Mouse (Mus musculus) 416B (cell line): Measurements from ENCODE around the gene Ints3.

Source experiments
- DNase-seq: peaks from one replicate; pipeline ENCODE4 v3.0.0; 2011; ENCODE audit warnings: low read depth

Gene Ints3

DNA sequence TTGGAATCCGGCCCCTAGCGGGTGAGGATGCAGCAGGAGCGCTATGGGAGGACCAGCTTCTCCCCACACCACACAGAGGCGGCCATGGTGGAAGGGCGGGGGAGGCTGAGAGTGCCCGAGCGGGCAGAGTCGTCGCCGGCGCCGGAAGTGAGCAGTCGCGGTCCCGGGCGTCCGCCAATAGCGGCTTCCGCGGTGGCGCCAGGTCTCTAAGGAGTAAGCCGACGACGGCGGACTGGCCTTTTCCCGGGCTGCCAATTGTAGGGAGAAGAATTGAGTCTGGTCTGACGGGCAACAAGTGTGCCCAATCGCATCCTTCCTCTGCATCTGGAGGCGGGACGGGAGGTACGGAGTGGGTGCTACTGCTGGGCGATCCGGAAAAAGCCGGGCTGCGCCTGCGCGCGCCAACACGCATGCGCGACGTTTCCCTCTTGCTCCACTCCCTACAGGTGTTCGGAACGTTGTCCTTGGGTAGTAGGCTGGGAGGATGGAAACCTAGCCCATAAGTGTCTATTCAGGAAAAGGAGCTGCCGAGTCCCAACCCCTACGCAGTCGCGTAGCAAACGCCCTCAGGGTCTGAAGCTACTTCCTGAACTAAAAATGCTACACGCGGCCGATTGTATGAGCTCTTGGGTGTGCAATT, at the start of gene Ints3:
Ints3 (minus strand) TSS at position 242 of the 640 bp plus-strand sequence.
- DNase-seq: peak; percentile 99

DNA sequence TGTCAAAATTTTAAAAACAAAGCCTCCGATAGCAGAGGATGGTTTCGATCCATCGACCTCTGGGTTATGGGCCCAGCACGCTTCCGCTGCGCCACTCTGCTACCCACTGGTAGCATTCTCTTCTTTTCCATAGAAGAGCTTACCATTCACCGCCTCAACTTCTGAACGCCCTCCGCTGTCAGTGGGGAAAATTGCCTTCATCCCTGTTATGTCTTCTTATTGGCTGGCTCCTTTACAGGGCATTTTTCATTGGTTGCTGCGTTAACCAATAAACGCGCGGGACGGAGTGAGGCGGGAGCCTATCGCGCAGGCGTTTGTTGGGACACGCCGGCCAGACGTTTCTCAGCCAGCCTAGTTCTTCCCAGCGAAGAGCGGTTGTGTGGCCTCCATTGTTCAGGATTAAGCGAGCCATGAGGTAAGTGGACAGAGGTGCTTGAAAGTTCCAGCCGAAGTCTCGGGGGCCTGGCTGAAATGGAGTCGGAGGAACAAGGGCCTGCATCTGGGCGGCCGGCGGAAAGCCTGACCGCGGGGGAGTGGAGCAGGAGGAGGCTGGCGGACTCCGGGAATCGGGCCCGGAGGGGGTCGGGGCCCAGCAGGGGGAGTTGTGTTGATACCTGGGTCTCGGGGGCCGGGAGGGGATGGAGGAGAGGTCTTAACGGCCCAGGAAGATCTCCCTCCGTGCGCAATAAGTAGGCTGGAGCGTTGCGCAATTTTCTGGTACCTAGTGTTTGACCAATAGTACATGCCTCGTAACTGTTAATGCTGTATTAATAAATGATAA, 42.6 kb upstream of the Ints3 start, which contains the start of gene Ilf2:
Ilf2 (plus strand) TSS at position 296 of the 781 bp plus-strand sequence.
- peak; percentile 99 for DNase-seq

DNA sequence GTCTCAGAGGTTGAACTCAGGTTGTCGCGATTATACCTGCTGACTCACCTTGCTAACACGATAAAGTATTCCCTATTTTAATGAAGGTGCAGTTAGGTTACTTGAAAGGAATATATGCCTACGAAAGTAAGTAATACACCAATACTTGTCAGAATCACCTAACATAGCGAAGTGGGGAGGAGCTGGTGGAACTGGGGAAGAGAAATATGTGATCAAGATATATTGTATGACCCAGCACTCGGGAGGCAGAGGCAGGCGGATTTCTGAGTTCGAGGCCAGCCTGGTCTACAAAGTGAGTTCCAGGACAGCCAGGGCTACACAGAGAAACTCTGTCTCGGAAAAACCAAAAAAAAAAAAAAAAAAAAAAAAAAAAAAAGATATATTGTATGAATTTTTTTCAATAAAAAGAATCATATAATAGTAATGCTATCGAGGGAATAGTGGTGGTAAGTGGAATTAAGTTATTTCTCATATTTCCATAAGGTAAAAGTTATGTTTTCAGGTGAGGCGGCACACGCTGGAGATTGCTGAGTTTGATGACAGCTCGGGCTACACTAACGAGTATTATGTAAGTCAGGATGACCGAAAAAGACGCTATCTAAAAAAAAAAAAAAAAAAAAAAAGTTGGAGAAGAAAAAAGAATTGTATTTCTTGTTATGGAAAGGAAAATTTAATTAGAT, 41.9 kb upstream of the Ints3 start:
- peak; percentile 40 for DNase-seq

DNA sequence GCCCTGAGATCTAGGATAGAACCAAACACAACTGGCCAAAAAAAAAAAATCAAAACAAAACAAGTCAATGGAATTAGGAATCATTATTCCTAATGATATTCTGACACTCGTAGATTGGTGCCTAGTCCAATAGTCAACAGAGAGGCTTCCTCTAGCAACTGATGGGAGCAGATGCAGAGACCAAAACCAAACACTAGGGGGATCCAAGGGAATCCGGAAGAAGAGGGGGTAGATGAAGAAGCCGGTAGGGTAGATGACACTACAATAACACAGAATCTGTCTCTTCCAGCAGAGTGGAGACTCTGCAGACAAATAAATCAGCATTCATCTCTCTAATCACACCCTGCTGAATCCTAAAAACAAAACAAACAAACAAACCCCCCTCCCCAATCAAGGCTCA, 38.8 kb upstream of the Ints3 start:
- DNase-seq: peak; percentile 82

DNA sequence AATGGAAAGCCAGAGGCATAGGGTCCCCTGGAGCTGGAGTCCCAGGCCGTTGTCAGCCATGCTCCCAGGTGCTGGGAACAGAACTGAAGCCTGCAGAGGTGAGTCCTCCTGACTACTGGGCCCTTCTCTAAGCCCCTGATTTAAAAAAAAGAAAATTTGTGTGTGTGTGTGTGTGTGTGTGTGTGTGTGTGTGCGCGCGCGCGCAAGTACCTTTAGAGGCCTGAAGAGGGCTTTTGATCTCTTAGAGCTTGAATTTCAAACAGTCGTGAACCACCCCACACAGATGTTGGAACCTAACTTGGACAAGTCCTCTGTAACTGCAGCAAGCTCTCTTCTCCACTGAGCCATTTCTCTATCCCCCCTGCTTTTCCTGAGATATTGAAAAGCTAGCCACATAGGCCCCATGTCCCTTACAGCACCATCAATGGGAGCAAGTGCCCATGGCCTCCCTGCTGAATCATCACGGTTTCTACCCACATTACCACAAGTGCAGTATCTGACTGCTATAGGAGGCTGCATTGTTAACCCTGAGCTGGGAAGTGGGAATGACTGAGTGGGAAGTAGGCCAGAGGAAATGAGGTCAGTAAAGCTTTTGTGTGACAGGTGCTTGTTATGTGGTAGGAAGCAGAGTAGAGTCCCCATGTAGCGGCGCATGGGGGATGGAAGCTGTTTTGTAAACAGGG, 34.3 kb upstream of the Ints3 start:
- peak; percentile 91 for DNase-seq

DNA sequence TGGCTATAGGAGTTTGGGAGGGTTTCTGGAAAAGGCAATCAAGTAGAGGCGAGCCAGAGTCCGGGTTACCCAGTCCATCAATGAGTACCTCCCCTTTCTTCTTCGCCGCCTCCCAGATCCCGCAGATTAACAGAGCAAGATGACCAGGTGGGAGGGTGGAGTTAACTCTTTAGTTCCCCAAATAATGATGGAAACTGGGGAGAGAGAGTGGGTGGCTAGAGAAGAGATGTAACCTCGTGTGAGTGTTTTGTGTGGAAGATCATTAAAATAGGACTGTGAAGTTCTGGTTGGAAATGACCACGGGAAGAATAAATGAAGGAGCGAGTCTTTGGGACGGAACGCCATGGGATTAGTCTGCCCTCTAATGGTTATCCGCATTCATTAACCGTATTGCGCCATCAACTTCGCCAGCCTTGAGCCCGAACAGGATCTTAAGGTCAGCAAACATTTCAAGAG, 32.9 kb upstream of the Ints3 start:
- peak; percentile 85 for DNase-seq

DNA sequence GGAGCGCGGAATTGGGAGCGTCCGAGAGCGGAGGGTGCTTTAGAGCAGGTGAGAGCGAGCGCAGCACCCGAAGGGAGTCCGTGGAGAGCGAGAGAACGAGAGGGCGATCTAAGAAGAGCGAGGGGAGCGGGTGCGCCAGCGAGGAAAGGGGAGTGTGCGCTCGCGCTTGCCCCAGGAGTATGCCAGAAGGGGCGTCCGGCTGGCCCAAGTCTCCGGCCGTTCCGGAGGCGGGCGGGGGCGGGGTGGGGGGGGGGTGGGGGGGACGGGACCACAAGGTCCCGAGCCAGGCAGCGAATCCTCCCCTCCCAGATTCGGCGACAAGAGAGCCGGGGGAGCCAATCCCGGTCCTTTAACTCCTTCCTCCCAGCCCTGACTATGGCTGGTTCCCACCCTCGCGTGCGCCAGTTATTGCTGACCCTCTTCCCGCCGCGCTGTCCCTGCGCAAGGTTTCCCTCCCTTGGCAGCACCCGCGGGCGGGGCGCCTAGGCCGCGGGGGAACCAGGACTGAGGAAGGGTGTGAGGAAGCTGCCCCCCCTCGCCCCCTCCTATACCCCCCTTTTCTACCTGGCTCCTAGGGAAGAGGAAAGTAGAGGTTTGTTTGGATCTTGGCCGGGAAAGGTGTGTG, 32.4 kb upstream of the Ints3 start, which contains the start of gene Npr1:
Npr1 (minus strand) TSS at position 181 of the 625 bp plus-strand sequence.
- DNase-seq: no peak

DNA sequence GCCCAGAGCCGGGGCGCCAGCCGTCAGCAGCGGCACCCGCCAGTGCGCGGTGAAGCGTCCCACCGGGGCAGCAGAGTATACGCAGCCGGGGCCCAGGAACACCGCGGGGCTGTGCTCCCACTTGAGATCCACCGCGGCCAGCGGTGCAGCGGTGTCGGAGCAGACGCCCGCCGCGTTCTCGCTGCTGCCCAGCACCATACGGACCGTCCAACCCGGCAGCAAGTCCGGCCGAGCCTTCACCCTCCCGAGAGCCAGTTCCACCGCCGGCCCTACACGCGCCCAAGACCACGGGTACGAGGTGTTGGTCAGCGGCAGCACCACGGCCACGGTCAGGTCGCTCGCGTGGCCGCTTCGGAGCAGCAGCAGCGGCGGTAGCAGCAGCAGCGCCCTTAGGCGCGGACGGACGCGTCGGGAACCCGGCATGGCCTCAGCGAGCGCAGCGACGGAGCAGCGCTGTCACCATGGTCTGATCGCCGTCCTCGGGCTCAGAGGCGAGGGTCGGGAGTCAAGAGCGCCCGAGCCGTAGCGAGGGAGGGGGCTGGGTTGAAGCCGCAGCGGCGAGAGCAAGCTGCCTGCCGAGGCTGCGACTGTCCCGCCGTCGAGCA, 31.8 kb upstream of the Ints3 start:
- DNase-seq: no peak

DNA sequence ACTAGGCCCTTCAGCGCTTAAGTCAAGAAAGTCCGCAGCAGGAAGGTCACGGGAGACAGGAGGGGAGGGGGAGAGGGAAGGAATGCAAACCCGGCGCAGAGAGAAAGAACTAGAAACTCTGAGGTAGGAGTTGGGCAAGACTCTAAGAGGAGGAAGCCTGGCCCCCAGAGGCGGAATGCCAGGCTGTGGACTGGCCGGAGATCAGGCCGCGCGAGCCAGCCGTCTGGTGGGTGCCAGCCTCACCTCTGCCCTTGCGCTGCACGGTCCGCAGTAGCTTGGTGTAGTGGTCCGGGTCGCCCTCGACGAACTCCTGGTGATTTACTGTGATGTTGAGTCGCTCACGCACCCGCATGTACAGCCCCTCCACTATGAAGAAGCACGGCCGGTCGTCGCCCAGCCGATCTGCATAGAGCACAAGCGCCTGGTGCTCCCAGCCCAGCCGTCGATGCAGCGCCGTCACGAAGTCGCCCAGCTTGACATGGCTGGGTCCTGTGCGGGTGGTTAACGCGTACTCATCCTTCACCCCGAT, 31.2 kb upstream of the Ints3 start:
- no peak for DNase-seq

DNA sequence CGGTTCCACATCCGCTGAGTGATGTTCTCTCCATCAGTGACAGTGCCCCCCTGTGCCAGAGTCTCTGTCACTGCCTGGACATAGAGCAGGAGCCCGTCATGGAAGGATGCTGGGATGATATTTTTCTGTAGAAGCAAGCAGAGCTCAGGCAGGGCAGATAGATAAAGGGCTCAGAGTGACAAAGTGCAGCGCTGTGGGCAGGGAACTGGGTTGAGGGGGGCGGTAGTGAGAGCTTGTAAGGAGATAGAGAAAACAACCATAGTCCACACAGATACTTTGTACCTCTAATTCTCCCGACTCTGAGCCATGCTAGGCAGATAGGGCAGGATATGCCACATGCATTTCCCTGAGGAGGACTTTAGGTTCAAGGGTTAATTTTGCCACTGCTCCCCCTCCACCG, 29.2 kb upstream of the Ints3 start:
- no peak for DNase-seq

DNA sequence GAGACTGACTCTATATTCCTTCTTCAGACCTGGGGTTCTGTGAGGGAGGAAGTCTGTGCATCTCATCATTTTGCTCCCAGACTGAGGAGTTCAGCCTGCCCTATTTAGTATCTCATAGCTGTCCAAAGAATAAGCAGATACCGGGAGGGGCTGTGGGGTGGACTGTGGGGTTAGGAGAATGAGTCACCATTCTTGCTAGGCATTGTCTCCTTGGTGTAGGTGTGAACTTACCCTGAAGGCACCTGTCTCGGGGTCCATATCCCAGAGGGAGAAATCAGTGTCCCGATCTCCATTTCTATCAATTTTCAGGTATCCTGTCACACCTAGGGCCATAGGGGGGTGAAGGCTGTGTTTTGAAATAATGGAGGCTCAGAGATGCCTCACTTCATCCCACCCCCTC, 28.5 kb upstream of the Ints3 start:
- no peak for DNase-seq

DNA sequence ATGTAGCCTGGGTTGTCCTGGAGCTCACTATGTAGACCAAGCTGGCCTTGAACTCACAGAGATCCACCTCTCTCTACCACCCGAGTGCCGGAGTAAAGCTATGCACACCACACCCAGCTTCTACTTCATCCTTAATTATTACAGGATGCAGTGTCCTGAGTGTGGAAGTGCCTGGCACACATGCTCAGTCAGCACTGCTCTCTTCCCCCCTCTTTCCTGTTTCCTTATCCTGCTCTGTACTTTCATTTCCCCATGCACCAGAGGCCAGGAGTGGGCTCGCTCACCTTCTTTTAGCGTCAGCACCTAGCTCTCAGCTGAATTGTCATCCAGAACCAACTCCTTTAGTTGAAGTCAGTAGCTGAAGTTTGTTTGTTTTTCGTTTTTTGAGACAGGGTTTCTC, 26.9 kb upstream of the Ints3 start:
- no peak for DNase-seq

DNA sequence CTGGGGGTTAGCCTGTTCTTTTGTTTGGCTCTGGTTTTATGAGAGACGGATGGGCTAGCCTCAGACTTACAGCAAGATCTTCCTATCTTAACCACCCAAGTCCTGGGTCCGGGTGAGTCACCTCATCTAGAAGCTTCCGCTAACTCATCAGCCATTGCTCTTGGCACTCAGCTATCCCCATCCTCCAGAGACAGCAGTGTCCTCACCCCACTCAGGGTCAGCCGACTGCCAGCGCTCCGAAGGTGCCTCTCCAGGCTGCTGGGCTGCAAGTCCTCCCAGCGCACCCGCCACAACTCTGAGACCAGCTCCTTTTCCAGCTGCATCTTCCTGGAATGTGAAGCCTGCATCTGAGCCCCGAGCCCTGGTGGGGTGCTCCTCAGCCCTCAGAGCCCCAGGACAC, 26.3 kb upstream of the Ints3 start:
- DNase-seq: no peak

DNA sequence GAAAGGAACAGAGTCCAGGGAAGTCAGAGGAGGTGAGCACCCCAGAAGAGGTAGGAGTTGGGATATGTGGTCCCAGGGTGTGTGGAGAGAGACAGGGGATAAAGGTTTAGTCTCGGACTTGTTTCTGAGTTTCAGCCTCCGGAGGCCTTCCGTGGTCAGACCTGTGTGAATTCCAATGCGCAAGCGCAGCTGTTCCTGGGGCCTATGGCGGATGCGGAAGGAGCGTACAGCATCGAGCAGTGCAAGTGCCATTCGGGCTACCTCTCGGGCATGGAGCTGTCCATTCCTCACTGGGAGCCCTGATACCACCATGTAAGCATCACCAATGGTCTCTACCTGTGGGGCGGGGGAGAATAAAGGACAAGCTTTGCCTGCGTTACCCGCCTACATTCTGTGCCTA, 21.5 kb upstream of the Ints3 start:
- DNase-seq: no peak

DNA sequence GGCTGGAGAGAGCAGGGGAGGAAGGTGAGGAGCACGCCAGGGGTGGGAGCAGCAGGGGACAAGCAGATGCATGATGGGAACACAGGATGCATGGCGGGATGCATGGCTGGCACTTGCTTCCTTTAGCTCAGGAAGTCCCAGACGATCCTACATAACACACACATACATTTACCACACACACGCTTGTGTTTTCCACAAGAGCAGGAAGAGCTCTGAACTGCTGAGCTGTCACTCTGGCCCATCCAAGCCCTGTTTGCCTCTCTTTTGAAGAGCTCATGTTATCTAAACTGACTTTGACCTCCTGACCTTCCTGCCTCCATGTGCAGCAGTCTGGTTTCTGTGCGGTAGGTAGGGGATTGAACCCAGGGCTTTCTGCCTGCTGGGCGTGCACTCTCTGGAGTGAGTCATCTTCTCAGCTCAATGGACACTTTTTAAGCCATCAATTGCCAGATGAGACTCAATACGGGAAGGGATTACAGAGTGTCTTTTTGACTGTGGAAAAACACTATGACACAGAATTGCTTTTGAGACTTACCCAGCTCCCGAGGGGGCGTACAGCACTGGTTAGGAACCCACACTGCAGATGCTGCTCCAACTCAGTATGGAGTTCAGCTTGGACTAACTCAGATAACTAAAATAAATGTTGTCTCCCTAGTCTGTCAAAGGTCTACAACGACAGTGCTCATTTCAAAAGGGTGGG, 18.1 kb upstream of the Ints3 start:
- DNase-seq: peak; percentile 60

DNA sequence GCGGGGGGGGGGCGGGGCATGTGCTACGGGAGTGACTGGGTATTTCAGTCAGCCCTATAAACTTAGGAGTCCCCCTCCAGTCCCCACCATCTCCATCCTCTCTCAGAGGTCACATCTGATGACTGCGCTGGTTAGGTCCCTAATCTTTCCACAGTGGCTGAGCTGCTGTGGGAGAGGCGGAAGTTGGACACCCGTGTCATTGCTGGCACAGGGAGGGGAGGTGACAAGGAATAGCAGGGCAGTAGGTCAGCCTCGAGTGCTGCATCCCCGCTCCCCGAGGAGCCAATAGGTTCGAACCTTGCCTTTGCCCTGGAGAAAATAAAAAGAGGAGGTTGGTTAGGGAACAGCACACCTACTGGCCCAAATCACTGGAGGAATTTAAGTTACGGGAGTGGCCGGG, 17.5 kb upstream of the Ints3 start:
- no peak for DNase-seq

DNA sequence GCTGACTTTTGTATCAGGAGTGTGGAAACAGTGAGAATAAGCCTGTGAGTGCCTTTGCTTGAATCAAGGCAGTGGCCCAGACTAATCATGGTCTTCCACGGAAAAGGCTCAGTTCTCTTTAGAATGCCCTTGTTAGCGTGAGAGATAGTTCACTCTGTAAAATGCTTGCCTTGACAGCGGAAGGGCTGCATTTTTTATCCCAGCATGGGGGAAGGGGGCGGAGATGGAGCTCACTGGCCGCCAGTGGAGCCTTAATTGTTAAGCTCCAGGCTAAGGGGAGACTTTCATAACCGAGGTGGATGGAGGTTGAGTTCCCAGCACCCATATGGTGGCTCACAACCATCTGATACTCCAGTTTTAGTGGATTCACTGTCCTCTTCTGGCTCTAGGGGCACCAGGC, 15.2 kb upstream of the Ints3 start:
- DNase-seq: no peak

DNA sequence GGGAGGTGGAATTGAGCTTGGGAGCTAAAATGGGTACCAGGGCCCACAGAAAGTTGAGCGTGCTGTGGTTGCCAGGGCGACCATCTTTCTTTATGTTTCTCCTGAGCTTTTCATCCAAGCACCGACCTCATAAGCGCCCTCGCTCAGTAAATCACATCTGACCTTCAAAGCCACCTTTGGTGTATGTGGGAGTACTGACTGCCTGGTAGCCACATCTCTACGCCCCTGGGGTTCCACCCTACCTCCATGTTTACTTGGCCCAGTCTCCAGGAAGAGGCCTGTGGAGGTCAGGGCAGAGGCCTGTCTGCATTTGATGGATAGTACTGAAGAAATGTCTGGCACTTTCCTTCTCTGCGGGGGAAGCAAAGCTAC, 13.7 kb upstream of the Ints3 start:
- no peak for DNase-seq

DNA sequence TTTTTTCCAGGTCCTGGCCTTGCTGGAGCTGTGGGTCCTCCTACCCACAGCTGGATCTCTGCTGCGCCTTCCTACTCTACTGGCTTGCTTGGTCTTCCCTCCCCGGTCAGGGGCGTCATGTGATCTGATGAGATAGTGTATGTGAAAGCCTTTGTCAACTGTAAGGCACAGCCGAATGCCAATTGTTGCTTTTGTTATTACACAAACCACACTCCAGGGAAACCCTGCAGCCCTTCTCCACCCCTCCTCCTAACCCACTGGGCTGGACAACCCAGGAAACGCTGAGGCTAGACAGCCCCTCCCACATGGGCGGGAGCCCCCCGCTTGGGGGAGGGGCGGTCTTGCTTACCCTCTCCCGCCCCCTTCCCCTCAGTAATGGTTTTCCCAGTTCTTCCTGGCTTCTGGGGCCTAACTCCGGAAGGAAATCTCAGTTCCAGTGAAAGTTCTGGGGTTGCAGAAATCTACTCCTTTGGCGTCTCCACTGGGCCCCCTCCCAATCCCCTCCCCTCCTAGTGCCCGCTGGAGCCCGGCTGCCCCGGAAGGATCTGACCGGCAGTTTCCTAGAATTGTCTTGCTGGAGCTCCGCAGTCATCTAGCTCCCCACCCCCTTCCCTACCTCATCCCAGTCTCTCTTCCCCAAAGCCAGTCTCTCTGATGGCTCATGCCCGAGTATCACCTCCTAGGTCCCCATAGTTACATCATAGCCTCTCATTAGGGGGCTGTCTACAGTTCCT, 13.1 kb upstream of the Ints3 start:
- DNase-seq: peak; percentile 57
